Mouse (Mus musculus): ENCODE measurements at regions not wholly inside any gene's neighbourhood (a gene's known extent, or its start where the extent isn't known, plus 50 kb on each side); places are given as distances from the start of the nearest gene placed in this dataset.
A peak's percentile ranks its signal among the peaks of the same experiment; 100 is the strongest.

GRCm38 (mm10) chr10:118760441-118760840, 109.6 kb downstream of the Dyrk2 start:
- no peak overlapping the region for H3K4me2 ChIP-seq
- no peak overlapping the region for H3K27ac ChIP-seq (replicated peaks)
- no peak overlapping the region for H3K9ac ChIP-seq
- H3K36me3 ChIP-seq, result no peaks in the 10 kb centered on the region
- no peaks in the 10 kb centered on the region for H3K27me3 ChIP-seq
- H3K4me3 ChIP-seq, result no peak overlapping the region
- WGBS, result 44% methylated on average over 8 of the region's 8 CpGs
- no peaks in the 10 kb centered on the region for H3K4me1 ChIP-seq (replicated peaks)
- no peak for ATAC-seq (ENCODE audit: low read depth)
- H3K9me3 ChIP-seq, result no peaks in the 10 kb centered on the region

- 77% methylated on average over 10 of the region's 10 CpGs for WGBS
- no peaks in the 10 kb centered on the region for H3K4me1 ChIP-seq (replicated peaks)
- H3K9ac ChIP-seq, result no peak overlapping the region
- H3K4me2 ChIP-seq, result no peak overlapping the region
- no peaks in the 10 kb centered on the region for H3K9me3 ChIP-seq
- no peak for ATAC-seq (ENCODE audit: low read depth)
- no peak overlapping the region for H3K4me3 ChIP-seq
- no peak overlapping the region for H3K27ac ChIP-seq (replicated peaks)
- H3K27me3 ChIP-seq, result no peaks in the 10 kb centered on the region
- H3K36me3 ChIP-seq, result no peaks in the 10 kb centered on the region
These were observed 108.7 kb downstream of the Dyrk2 start for GRCm38 (mm10) chr10:118761101-118761868.

- H3K27ac ChIP-seq (replicated peaks), result no peak overlapping the region
These were observed 105.0 kb downstream of the Dyrk2 start for GRCm38 (mm10) chr10:118765051-118765450.

GRCm38 (mm10) chr10:118765544-118766441, 104.2 kb downstream of the Dyrk2 start:
- H3K4me2 ChIP-seq, result no peak overlapping the region
- no peaks in the 10 kb centered on the region for H3K9me3 ChIP-seq
- no peaks in the 10 kb centered on the region for H3K27me3 ChIP-seq
- no peak overlapping the region for H3K4me3 ChIP-seq
- H3K9ac ChIP-seq, result no peak overlapping the region
- H3K36me3 ChIP-seq, result no peaks in the 10 kb centered on the region
- no peak for ATAC-seq (ENCODE audit: low read depth)
- no peak overlapping the region for H3K27ac ChIP-seq (replicated peaks)
- 72% methylated on average over 14 of the region's 14 CpGs for WGBS
- no peaks in the 10 kb centered on the region for H3K4me1 ChIP-seq (replicated peaks)

More at GRCm38 (mm10) chr10:118765051-118765450, 105.0 kb downstream of the Dyrk2 start:
- no peaks in the 10 kb centered on the region for H3K36me3 ChIP-seq
- H3K4me2 ChIP-seq, result no peak overlapping the region
- H3K27me3 ChIP-seq, result no peaks in the 10 kb centered on the region
- 92% methylated on average over 9 of the region's 9 CpGs for WGBS
- no peak overlapping the region for H3K4me3 ChIP-seq
- no peak for ATAC-seq (ENCODE audit: low read depth)
- H3K4me1 ChIP-seq (replicated peaks), result no peaks in the 10 kb centered on the region
- no peaks in the 10 kb centered on the region for H3K9me3 ChIP-seq
- H3K9ac ChIP-seq, result no peak overlapping the region

- H3K27me3 ChIP-seq, result no peaks in the 10 kb centered on the region
- no peak overlapping the region for H3K27ac ChIP-seq (replicated peaks)
- no peak overlapping the region for H3K4me2 ChIP-seq
- no peak overlapping the region for H3K9ac ChIP-seq
- no peak overlapping the region for H3K4me3 ChIP-seq
- H3K4me1 ChIP-seq (replicated peaks), result no peaks in the 10 kb centered on the region
- H3K9me3 ChIP-seq, result no peaks in the 10 kb centered on the region
- WGBS, result 88% methylated on average over 7 of the region's 7 CpGs
- no peak for ATAC-seq (ENCODE audit: low read depth)
- no peaks in the 10 kb centered on the region for H3K36me3 ChIP-seq
These were observed 103.2 kb downstream of the Dyrk2 start for GRCm38 (mm10) chr10:118766826-118767225.

GRCm38 (mm10) chr10:118769751-118770150, 100.3 kb downstream of the Dyrk2 start:
- no peak overlapping the region for H3K9ac ChIP-seq
- H3K27ac ChIP-seq (replicated peaks), result no peak overlapping the region
- no peak for ATAC-seq (ENCODE audit: low read depth)
- no peak overlapping the region for H3K4me2 ChIP-seq
- WGBS, result 90% methylated on average over 4 of the region's 4 CpGs
- no peaks in the 10 kb centered on the region for H3K9me3 ChIP-seq
- H3K36me3 ChIP-seq, result no peaks in the 10 kb centered on the region
- no peaks in the 10 kb centered on the region for H3K27me3 ChIP-seq
- no peak overlapping the region for H3K4me3 ChIP-seq
- no peaks in the 10 kb centered on the region for H3K4me1 ChIP-seq (replicated peaks)

GRCm38 (mm10) chr10:118778656-118779055, 91.4 kb downstream of the Dyrk2 start:
- no peak overlapping the region for H3K27ac ChIP-seq (replicated peaks)
- H3K36me3 ChIP-seq, result no peaks in the 10 kb centered on the region
- no peak overlapping the region for H3K4me2 ChIP-seq
- no peak overlapping the region for H3K4me3 ChIP-seq
- no peaks in the 10 kb centered on the region for H3K9me3 ChIP-seq
- H3K27me3 ChIP-seq, result no peaks in the 10 kb centered on the region
- ATAC-seq (ENCODE audit: low read depth), result no peak
- H3K4me1 ChIP-seq (replicated peaks), result no peaks in the 10 kb centered on the region
- no peak overlapping the region for H3K9ac ChIP-seq
- 93% methylated on average over 10 of the region's 10 CpGs for WGBS

GRCm38 (mm10) chr10:118780831-118781569, 89.0 kb downstream of the Dyrk2 start:
- Histone ChIP-seq H3K9me3 (no peaks in the 10 kb centered on the region), H3K36me3 (no peaks in the 10 kb centered on the region), H3K27ac (replicated peaks) (no peak overlapping the region), H3K4me3 (no peak overlapping the region), H3K9ac (no peak overlapping the region), H3K4me1 (replicated peaks) (no peaks in the 10 kb centered on the region), H3K4me2 (no peak overlapping the region), H3K27me3 (no peaks in the 10 kb centered on the region)
- WGBS, result 94% methylated on average over 10 of the region's 10 CpGs
- ATAC-seq (ENCODE audit: low read depth), result no peak

- H3K27me3 ChIP-seq, result no peaks in the 10 kb centered on the region
- peak; percentile 78; the same call in 1 of the 2 replicates for ATAC-seq (ENCODE audit: low read depth)
- H3K36me3 ChIP-seq, result no peaks in the 10 kb centered on the region
- no peak overlapping the region for H3K4me3 ChIP-seq
- no peaks in the 10 kb centered on the region for H3K4me1 ChIP-seq (replicated peaks)
- H3K9ac ChIP-seq, result peak overlapping the region; percentile 26; the same call in 1 of the 2 replicates
- H3K4me2 ChIP-seq, result no peak overlapping the region; the same call in 1 of the 2 replicates
- 60% methylated on average over 10 of the region's 10 CpGs for WGBS
- H3K9me3 ChIP-seq, result no peaks in the 10 kb centered on the region
- H3K27ac ChIP-seq (replicated peaks), result peak overlapping the region; percentile 85
These were observed 88.2 kb downstream of the Dyrk2 start for GRCm38 (mm10) chr10:118781811-118782232.

GRCm38 (mm10) chr10:118782646-118783045, 87.4 kb downstream of the Dyrk2 start:
- Histone ChIP-seq H3K9me3 (no peaks in the 10 kb centered on the region), H3K4me3 (no peak overlapping the region), H3K4me1 (replicated peaks) (no peaks in the 10 kb centered on the region; the same call in 1 of the 2 replicates), H3K27me3 (no peaks in the 10 kb centered on the region), H3K27ac (replicated peaks) (peak overlapping the region; percentile 85), H3K4me2 (no peak overlapping the region), H3K9ac (no peak overlapping the region), H3K36me3 (no peaks in the 10 kb centered on the region)
- 75% methylated on average over 6 of the region's 6 CpGs for WGBS
- 0 out of 2 replicates have a peak, but pooled peaks have one; percentile 11 for ATAC-seq (ENCODE audit: low read depth)

GRCm38 (mm10) chr10:118787280-118787690, 82.7 kb downstream of the Dyrk2 start:
- 0 out of 2 replicates have a peak, but pooled peaks cover 3% of the 10 kb centered on the region for H3K9me3 ChIP-seq
- no peaks in the 10 kb centered on the region for H3K27me3 ChIP-seq
- WGBS, result 84% methylated on average over 8 of the region's 8 CpGs
- no peak overlapping the region for H3K4me2 ChIP-seq
- no peak for ATAC-seq (ENCODE audit: low read depth)
- no peaks in the 10 kb centered on the region for H3K36me3 ChIP-seq
- no peak overlapping the region for H3K9ac ChIP-seq
- 0 out of 2 replicates have a peak overlapping the region, but pooled peaks have one; percentile 18 for H3K27ac ChIP-seq (replicated peaks)
- no peaks in the 10 kb centered on the region; the same call in 1 of the 2 replicates for H3K4me1 ChIP-seq (replicated peaks)
- no peak overlapping the region for H3K4me3 ChIP-seq

All from neural tube, embryonic 13.5 days (tissue).